Mouse (Mus musculus) MEL (cell line): ENCODE measurements around the gene Tubgcp6. TPM values are rescaled to one million over a fixed set of nuclear protein-coding genes. Genes with fewer than 3 reads are reported as not detected.

ENCODE experiments used
- DNase-seq: peaks from one replicate; pipeline ENCODE4 v3.0.0; 2011; ENCODE audit warnings: low read depth, low spot score
- H3K27ac ChIP-seq: 2 replicates; pipeline ENCODE4 v1.5.1; 2012; ENCODE audit warnings: low read depth, mild to moderate bottlenecking, control low read depth, low read length, moderate library complexity; ENCODE audit not compliant: control insufficient read depth
- H3K27me3 ChIP-seq, 2 experiments: fragments of 150-350 bp in 1 of 2; sonication (generic) in 1 of 2; 2 replicates each; pipeline ENCODE4 v1.6.1; 2012; ENCODE audit warnings: low read length in 2 of 2, mild to moderate bottlenecking in 2 of 2, improper control_type of control experiment in 1 of 2, moderate library complexity in 1 of 2; ENCODE audit not compliant: insufficient read depth in 2 of 2, control insufficient read depth in 1 of 2
- H3K36me3 ChIP-seq, 2 experiments: 2 replicates each; pipeline ENCODE4 v1.6.1; 2012 to 2014; ENCODE audit warnings: low read length in 2 of 2, improper control_type of control experiment in 1 of 2, inconsistent platforms in 1 of 2, mild to moderate bottlenecking in 1 of 2; ENCODE audit not compliant: insufficient read depth in 2 of 2, control insufficient read depth in 1 of 2
- H3K4me1 ChIP-seq, 2 experiments: fragments of 150-350 bp in 1 of 2; sonication (generic) in 1 of 2; 2 replicates each; pipeline ENCODE4 v1.6.1; 2012; ENCODE audit warnings: low read length in 2 of 2, improper control_type of control experiment in 1 of 2, mild to moderate bottlenecking in 1 of 2; ENCODE audit not compliant: insufficient read depth in 2 of 2, control insufficient read depth in 1 of 2
- H3K4me3 ChIP-seq, 2 experiments: fragments of 150-350 bp in 1 of 2; sonication (generic) in 1 of 2; 2 replicates each; pipeline ENCODE4 v1.5.1; 2012; ENCODE audit warnings: low read depth in 2 of 2, low read length in 2 of 2, mild to moderate bottlenecking in 2 of 2, moderate library complexity in 2 of 2, control low read depth in 1 of 2, improper control_type of control experiment in 1 of 2; ENCODE audit not compliant: control insufficient read depth in 1 of 2, insufficient read depth in 1 of 2
- H3K79me2 ChIP-seq: 2 replicates; pipeline ENCODE4 v1.6.1; 2012; ENCODE audit warnings: mild to moderate bottlenecking, low read length, moderate library complexity; ENCODE audit not compliant: control insufficient read depth, poor library complexity, insufficient read depth
- H3K9ac ChIP-seq: 2 replicates; pipeline ENCODE4 v1.6.1; 2012; ENCODE audit warnings: low read depth, mild to moderate bottlenecking, control low read depth, low read length, moderate library complexity; ENCODE audit not compliant: control insufficient read depth, poor library complexity, severe bottlenecking
- H3K9me3 ChIP-seq: fragments of 150-350 bp; sonication (generic); replicated peaks from 2 replicates; pipeline ENCODE4 v1.6.1; 2012; ENCODE audit warnings: mild to moderate bottlenecking, low read length, improper control_type of control experiment, moderate library complexity; ENCODE audit not compliant: insufficient read depth
- CHD1 ChIP-seq: IDR thresholded peaks from 2 replicates; pipeline ENCODE4 v1.6.1; 2012; ENCODE audit warnings: low read depth, mild to moderate bottlenecking, inconsistent platforms, low read length, improper control_type of control experiment
- CTCF ChIP-seq, 3 experiments: IDR thresholded peaks in 2 of 3; conservative IDR thresholded peaks in 1 of 3; 2 replicates each; pipeline ENCODE4 v1.5.1; 2011 to 2012; ENCODE audit warnings: low read length in 3 of 3, low read depth in 2 of 3, mild to moderate bottlenecking in 2 of 3, improper control_type of control experiment in 1 of 3, inconsistent platforms in 1 of 3, mixed read lengths in 1 of 3, moderate library complexity in 1 of 3; ENCODE audit not compliant: control insufficient read depth in 1 of 3, insufficient read depth in 1 of 3, poor library complexity in 1 of 3, severe bottlenecking in 1 of 3
- ELF1 ChIP-seq: IDR thresholded peaks from 2 replicates; pipeline ENCODE4 v1.6.1; 2014; ENCODE audit warnings: low read depth, mild to moderate bottlenecking, inconsistent platforms, low read length, improper control_type of control experiment, moderate library complexity
- ETS1 ChIP-seq: IDR thresholded peaks from 2 replicates; pipeline ENCODE4 v1.6.1; 2012; ENCODE audit warnings: low read depth, mild to moderate bottlenecking, inconsistent platforms, low read length, improper control_type of control experiment, moderate library complexity
- JUND ChIP-seq: IDR thresholded peaks from 2 replicates; pipeline ENCODE4 v1.6.1; 2011; ENCODE audit warnings: low read depth, mild to moderate bottlenecking, improper control_type of control experiment, low read length
- KAT2A ChIP-seq: conservative IDR thresholded peaks from 2 replicates; pipeline ENCODE4 v1.6.1; 2012; ENCODE audit warnings: low read depth, low read length, improper control_type of control experiment, inconsistent platforms
- MAFK ChIP-seq: IDR thresholded peaks from 2 replicates; pipeline ENCODE4 v1.6.1; 2011; ENCODE audit warnings: low read depth, mild to moderate bottlenecking, low read length, improper control_type of control experiment, borderline replicate concordance
- MXI1 ChIP-seq: IDR thresholded peaks from 2 replicates; pipeline ENCODE4 v1.6.1; 2011; ENCODE audit warnings: mild to moderate bottlenecking, low read depth, low read length, improper control_type of control experiment
- NRF1 ChIP-seq: IDR thresholded peaks from 2 replicates; pipeline ENCODE4 v1.6.1; 2014; ENCODE audit warnings: low read depth, mild to moderate bottlenecking, inconsistent platforms, low read length, improper control_type of control experiment, moderate library complexity; ENCODE audit not compliant: poor library complexity, insufficient read depth, severe bottlenecking
- RAD21 ChIP-seq: IDR thresholded peaks from 2 replicates; pipeline ENCODE4 v1.6.1; 2011; ENCODE audit warnings: mild to moderate bottlenecking, low read depth, low read length, improper control_type of control experiment
- SIN3A ChIP-seq: IDR thresholded peaks from 2 replicates; pipeline ENCODE4 v1.6.1; 2012; ENCODE audit warnings: low read length, improper control_type of control experiment, inconsistent platforms
- TCF12 ChIP-seq: IDR thresholded peaks from 2 replicates; pipeline ENCODE4 v1.6.1; 2014; ENCODE audit warnings: low read depth, mild to moderate bottlenecking, inconsistent platforms, low read length, improper control_type of control experiment, moderate library complexity
- UBTF ChIP-seq: IDR thresholded peaks from 2 replicates; pipeline ENCODE4 v1.6.1; 2012; ENCODE audit warnings: low read depth, mild to moderate bottlenecking, inconsistent platforms, low read length, improper control_type of control experiment, moderate library complexity, borderline replicate concordance; ENCODE audit not compliant: insufficient read depth
- USF1 ChIP-seq: IDR thresholded peaks from 2 replicates; pipeline ENCODE4 v1.6.1; 2014; ENCODE audit warnings: low read depth, mild to moderate bottlenecking, inconsistent platforms, low read length, improper control_type of control experiment, moderate library complexity
- USF2 ChIP-seq, 2 experiments: IDR thresholded peaks; 2 replicates each; pipeline ENCODE4 v1.6.1; 2011 to 2012; ENCODE audit warnings: improper control_type of control experiment in 2 of 2, low read length in 2 of 2, borderline replicate concordance in 1 of 2, inconsistent platforms in 1 of 2, low read depth in 1 of 2, mild to moderate bottlenecking in 1 of 2; ENCODE audit not compliant: insufficient read depth in 1 of 2
- ZMIZ1 ChIP-seq: IDR thresholded peaks from 2 replicates; pipeline ENCODE4 v1.6.1; 2012; ENCODE audit warnings: low read depth, mild to moderate bottlenecking, inconsistent platforms, low read length, improper control_type of control experiment, moderate library complexity
- ZNF384 ChIP-seq: IDR thresholded peaks from 2 replicates; pipeline ENCODE4 v1.6.1; 2012; ENCODE audit warnings: low read depth, mild to moderate bottlenecking, inconsistent platforms, low read length, improper control_type of control experiment
- polyA plus RNA-seq, 2 experiments: library from polyadenylated mRNA; stranded (reverse) in 1 of 2; unstranded in 1 of 2; fragments of >175 nt in 1 of 2; fragments of >200 nt in 1 of 2; gene quantifications; 2 replicates each; pipeline versions ENCODE4 v1.2.1 to v1.2.4; 2012; ENCODE audit warnings: low replicate concordance in 2 of 2, low read depth in 1 of 2; ENCODE audit not compliant: insufficient read length in 2 of 2, insufficient read depth in 1 of 2, missing spikeins in 1 of 2
- total RNA-seq: library from RNA; depleted of rRNA; stranded (reverse); fragments of 300-350 nt; gene quantifications from 2 replicates; pipeline ENCODE4 v1.2.3, GENCODE M21; 2012

The Tubgcp6 gene
- total and polyA plus RNA-seq, 3 experiments, result 17.5 to 25.3 TPM; not detected in 1

DNA sequence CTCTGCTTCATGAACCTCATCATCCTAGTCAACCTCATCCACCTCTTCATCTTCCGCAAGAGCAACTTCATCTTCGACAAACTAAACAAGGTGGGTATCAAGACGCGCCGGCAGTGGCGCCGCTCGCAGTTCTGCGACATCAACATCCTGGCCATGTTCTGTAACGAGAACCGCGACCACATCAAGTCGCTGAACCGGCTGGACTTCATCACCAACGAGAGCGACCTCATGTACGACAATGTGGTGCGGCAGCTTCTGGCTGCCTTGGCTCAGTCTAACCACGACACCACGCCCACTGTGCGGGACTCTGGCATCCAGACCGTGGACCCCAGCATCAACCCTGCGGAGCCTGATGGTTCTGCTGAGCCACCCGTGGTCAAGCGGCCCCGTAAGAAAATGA lies 54.7 kb downstream of the Tubgcp6 start:
- no peak for DNase-seq
- no peak for TF ChIP-seq MAFK
- no peak for TF ChIP-seq ZNF384
- TF ChIP-seq ZMIZ1, result no peak
- no peak for TF ChIP-seq MXI1
- TF ChIP-seq NRF1, result no peak
- no peak for TF ChIP-seq RAD21
- TF ChIP-seq USF1, result no peak
- no peak for TF ChIP-seq KAT2A
- TF ChIP-seq UBTF, result no peak
- no peak for TF ChIP-seq CHD1
- H3K36me3 ChIP-seq, result no peaks in the 10 kb centered on the region
- no peaks in the 10 kb centered on the region for H3K79me2 ChIP-seq
- peaks cover 2 to 12% of the 10 kb centered on the region in 2 experiments; a peak in 3 of 4 replicates for H3K27me3 ChIP-seq
- no peaks in the 10 kb centered on the region for H3K4me1 ChIP-seq
- H3K9ac ChIP-seq, result no peak overlapping the region
- H3K4me3 ChIP-seq, result no peak overlapping the region
- no peaks in the 10 kb centered on the region for H3K9me3 ChIP-seq
- H3K27ac ChIP-seq, result no peak overlapping the region

DNA sequence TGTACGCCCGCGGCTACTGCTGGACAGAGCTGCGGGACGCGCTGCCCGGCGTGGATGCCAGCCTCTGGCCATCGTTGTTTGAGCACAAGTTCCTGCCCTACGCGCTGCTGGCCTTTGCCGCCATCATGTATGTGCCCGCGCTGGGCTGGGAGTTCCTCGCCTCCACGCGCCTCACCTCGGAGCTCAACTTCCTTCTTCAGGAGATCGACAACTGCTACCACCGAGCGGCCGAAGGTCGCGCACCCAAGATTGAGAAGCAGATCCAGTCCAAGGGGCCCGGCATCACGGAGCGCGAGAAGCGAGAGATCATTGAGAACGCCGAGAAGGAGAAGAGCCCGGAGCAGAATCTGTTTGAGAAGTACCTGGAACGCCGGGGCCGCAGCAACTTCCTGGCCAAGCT lies 55.3 kb downstream of the Tubgcp6 start:
- H3K79me2 ChIP-seq, result no peaks in the 10 kb centered on the region
- H3K27me3 ChIP-seq, result peaks cover 2 to 12% of the 10 kb centered on the region in 2 experiments; a peak in 3 of 4 replicates
- no peak overlapping the region for H3K4me3 ChIP-seq
- no peaks in the 10 kb centered on the region for H3K4me1 ChIP-seq
- H3K27ac ChIP-seq, result no peak overlapping the region
- no peaks in the 10 kb centered on the region for H3K36me3 ChIP-seq
- no peaks in the 10 kb centered on the region for H3K9me3 ChIP-seq
- H3K9ac ChIP-seq, result no peak overlapping the region
- no peak for DNase-seq
- no peak for TF ChIP-seq TCF12
- no peak for TF ChIP-seq ELF1
- TF ChIP-seq ETS1, result no peak
- TF ChIP-seq USF1, result no peak
- no peak for TF ChIP-seq USF2 (IDR thresholded peaks at IDR 0.05; ENCODE audit: borderline replicate concordance in 1 of 2, insufficient read depth in 1 of 2, low read depth in 1 of 2, low read length in 2 of 2)
- TF ChIP-seq CTCF (IDR thresholded peaks at IDR 0.05 in 2 of 3, conservative IDR thresholded peaks at IDR 0.05 in 1 of 3; ENCODE audit: control insufficient read depth in 1 of 3, insufficient read depth in 1 of 3, low read depth in 2 of 3, low read length in 3 of 3, poor library complexity in 1 of 3, severe bottlenecking in 1 of 3), result no peak
- TF ChIP-seq JUND, result no peak
- no peak for TF ChIP-seq SIN3A
- TF ChIP-seq, all 39 proteins: peak for 0
